Mouse (Mus musculus) spleen, adult 2 months (tissue): ENCODE results near the gene Fut11.

Experiments
- CTCF ChIP-seq: fragments of 200-500 bp; IDR thresholded peaks from 2 replicates; pipeline ENCODE4 v1.5.1; 2011; ENCODE audit warnings: mild to moderate bottlenecking, inconsistent platforms; ENCODE audit not compliant: insufficient read depth, insufficient read length, insufficient replicate concordance; ENCODE audit errors: extremely low read depth
- POLR2A ChIP-seq: fragments of 200-500 bp; IDR thresholded peaks from 2 replicates; pipeline ENCODE4 v1.6.1; 2011; ENCODE audit warnings: low read depth, low read length, inconsistent platforms

DNA sequence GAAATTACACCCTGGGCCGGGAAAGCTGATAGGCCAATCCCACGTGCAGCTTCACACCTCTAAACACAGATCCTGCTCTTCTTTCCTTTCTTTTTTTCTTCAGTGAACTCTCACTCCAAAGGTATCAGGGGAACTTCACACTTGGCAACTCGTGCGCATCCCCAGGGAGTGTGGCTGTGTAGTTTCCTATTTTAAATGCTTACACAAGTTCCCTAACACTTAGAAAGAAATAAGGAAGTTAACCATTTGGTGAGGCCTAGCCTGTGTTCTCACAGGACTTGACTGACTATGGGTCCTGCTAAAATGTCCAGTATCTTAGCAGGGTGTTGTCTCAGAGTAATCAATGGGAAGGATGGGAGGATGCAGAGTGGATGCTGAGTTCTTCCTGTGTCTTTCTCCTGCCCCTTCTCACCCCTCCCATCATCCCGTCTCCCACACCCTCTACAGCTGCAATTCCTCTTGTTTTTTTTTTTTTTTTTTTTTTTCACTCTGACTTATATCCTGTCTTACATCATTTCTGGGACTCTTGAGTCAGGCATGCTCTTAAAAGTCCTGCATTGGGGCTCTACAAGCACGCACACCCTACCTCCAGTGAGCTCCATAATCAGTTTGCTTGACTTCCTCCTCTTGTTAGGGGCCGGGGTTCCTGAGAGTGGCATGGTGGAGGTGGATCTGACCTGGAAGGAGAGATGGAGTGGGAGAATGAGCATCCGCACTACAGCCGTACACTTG is 39.9 kb upstream of the Fut11 start:
- no peak for TF ChIP-seq POLR2A
- TF ChIP-seq CTCF, result no peak
